Mouse (Mus musculus): Measurements from ENCODE around the gene Inha.
A peak's percentile ranks its signal among the peaks of the same experiment; 100 is the strongest.

Gene Inha

DNA sequence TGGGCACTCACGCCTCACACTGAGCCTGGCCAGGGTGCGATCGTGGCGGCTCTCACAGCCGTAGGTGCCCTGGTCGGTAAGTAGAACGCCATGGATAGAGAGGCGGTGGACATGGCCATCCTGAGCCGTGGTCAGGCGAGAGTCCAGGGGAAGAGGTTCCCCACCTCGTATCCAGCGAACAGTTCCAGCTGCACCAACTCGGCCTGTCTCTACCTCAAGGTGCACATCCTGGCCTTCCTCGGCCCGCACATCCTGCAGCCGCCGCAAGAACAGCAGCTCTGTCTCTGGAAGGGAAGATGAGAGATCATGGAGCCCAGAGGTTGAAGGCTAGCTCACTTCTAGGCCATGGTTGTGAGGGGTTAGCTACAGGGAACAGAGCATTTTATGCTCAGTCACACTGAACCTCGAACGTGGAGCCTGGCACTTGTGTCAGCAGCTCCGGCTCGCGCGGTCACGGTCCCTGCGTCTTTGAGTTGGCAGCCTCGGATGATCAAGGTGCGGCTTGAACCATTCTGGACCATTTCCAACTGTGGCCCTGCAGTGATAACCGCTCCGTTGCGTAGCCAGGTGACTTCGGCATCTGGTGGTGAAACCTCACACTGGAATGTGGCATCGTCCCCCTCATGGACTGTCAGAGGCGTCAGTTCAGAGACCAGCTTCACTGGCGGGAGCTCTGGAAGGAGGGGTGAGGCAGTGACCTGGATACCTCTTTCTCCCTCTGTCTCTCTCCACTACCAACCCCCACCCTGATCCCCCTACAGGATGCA lies 15.9 kb upstream of the Inha start:
- no peak for DNase-seq

- no peak for DNase-seq
Measured at GRCm38 (mm10) chr1:75492579-75493170, 14.2 kb upstream of the Inha start.

GRCm38 (mm10) chr1:75494878-75495548 lies 11.9 kb upstream of the Inha start:
- no peak for DNase-seq

DNA sequence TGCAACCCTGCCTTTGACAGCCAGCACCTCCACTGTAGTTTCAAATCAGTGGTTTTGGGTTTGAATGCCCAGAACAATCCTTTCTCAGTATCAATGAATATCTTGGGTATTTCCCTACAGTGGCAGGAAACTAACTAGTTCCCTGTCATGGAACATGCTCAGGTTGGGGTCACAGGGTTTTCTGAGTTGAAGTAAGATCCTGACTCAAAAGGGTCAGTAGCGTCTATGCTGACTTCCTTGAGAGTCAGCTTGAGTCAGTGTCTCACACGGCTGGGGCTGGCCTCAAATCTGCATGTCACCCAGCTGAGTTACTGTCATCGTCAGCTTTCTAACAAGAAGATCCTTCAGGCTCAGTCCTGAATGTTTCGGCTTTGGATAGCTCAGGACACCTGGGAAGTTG lies 8.0 kb upstream of the Inha start:
- DNase-seq, result no peak

GRCm38 (mm10) chr1:75499441-75499840 lies 7.4 kb upstream of the Inha start:
- no peak for DNase-seq

DNA sequence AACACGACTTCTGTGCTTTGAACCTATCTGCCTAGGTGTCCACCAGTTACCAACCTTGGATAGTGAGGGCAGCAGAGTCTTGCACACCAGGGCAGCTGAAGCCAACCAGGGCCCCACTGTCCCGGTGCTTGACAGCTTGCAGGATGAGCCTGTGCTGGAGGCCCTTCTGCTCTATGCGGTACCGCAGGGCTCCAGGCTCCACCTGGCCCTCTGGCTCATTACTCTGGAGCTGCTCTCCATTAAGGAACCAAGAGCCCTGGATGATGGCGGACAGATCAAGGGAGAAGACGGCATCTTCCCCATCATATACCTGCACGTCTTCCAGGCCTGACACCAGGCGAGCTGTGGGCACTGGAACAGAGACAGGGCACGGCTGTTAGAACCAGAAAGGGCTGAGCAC lies 5.0 kb upstream of the Inha start:
- DNase-seq, result no peak

GRCm38 (mm10) chr1:75502945-75503650 lies 3.8 kb upstream of the Inha start:
- DNase-seq, result no peak

DNA sequence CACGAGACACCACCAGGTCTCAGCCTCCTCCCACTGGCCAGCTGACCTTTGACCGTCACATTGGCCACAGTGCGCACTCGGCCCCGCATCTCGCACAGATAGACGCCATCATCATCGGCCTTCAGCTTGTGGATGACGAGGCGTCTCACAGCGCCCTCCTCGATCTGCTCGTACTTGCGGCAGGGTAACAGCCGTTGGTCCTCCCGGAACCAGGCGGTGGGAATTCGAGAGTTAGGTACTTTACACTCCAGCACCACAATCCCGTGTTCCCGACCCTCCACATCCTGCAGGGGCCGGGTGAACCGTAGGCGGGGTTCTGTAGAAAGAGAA lies 3.3 kb upstream of the Inha start:
- no peak for DNase-seq

- DNase-seq, result peak; percentile 82
Measured at GRCm38 (mm10) chr1:75504256-75505045, 2.4 kb upstream of the Inha start.

DNA sequence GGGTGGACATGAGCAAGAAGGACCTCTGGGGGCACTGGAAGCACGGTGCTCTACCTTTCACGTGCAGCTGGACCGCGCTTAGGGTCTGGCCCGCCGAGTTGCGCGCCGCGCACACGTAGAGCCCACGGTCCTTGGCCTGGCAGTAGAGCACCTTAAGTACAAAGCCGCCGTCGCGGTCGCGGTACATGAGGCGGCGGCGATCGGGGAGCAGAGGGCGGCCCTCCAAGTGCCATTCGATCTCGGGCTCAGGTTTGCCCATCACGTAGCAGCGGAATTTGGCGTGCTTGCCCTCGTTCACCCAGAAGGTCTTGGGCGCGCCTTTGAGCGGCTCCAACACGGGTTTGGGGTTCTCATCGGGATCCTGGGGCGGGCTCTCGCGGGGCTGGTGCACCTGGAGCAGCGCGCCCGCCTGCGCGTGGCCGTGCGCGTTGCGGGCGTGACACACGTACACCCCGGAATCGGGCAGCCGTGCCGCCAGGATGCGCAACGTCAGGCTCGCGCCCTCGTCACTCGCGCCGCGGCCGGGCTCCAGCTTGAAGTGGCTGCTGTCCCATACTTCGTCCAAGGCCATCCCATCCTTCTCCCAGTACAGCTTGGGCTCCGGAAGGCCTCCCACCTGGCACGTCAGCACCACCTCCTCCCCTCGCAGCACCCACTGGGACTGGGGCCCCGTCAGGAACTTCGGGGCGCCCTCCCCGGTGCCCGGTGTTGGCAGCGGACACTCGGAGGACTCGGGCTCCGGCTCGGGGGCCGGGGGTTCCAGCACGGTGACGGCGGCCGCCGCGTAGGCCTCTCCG lies 1.5 kb upstream of the Inha start:
- DNase-seq, result peak; percentile 78

DNA sequence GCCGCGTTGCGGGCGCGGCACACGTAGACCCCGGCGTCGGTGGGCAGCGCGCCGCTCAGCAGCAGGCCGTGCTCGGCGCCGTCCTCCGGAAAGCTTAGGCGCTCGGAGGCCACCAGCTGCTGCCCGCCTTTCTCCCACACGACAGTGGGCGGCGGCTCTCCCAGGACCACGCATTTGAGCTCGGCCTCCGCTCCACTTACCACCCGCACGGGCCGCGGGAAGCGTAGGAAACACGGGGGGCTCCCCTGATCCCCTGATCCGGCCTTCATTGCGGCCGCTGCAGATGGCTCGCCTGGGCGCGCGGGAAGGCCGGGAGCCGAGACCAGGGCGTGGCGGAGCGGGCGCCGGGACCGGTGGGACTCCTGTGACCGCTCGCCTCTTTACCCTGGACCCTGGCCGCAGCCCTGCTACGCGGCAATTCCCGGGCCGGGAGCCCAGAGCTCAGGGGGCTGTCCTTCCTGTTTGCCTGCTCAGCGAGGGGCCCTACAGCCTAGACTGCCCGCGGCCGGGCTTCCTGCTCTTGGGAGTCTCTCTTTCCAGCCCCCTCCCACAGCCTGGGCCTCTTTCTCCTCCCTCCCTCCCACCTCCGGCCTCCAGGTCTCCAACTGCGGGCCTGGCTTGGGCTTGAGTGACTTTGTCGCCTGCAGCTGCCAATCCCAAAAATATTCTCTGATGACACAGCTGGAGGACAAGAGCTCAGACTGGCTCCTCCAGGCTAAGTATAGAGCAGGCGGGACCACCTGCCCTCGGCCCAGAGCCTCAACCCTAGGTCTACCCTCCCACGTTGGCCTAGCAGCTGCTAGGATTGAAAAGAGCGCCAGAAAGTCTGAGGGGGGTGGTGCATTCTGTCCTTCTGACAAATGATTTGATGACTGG lies 683 bp upstream of the Inha start, which contains the start of gene Obsl1:
Gene Obsl1 (minus strand): TSS at position 497 of the 876 bp plus-strand sequence.
- DNase-seq, result no peak

DNA sequence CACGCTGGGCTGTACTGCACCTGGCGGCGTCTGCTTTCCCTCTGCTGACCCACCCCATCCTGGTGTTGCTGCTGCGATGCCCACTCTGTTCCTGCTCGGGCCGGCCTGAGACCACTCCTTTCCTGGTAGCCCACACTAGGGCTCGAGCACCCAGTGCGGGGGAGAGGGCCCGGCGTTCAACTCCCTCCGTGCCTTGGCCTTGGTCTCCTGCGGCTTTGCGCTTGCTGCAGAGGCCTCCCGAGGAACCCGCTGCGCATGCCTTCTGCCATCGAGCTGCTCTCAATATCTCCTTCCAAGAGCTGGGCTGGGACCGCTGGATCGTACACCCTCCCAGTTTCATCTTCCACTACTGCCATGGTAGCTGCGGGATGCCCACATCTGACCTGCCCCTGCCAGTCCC lies 2.7 kb downstream of the Inha start:
- no peak for DNase-seq

DNA sequence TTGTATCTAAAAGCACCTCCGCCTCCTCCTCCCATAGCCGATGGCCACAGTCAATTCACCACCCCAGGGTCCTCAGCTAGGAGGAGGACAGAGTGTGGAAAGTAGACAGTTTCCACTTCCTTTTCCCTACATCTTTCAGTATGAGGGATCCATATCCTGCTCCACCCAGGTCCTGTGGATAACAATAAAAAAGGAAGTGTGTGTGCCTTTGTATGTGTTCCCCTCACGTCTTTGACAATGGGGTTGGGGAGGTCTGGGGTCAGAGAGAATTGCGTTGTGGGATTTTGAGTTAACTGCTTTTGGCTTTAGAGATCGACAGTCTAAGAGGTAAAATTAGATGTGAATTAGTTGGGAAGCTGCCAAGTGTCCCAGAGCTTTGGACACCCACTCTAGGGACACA lies 3.3 kb downstream of the Inha start:
- no peak for DNase-seq

DNA sequence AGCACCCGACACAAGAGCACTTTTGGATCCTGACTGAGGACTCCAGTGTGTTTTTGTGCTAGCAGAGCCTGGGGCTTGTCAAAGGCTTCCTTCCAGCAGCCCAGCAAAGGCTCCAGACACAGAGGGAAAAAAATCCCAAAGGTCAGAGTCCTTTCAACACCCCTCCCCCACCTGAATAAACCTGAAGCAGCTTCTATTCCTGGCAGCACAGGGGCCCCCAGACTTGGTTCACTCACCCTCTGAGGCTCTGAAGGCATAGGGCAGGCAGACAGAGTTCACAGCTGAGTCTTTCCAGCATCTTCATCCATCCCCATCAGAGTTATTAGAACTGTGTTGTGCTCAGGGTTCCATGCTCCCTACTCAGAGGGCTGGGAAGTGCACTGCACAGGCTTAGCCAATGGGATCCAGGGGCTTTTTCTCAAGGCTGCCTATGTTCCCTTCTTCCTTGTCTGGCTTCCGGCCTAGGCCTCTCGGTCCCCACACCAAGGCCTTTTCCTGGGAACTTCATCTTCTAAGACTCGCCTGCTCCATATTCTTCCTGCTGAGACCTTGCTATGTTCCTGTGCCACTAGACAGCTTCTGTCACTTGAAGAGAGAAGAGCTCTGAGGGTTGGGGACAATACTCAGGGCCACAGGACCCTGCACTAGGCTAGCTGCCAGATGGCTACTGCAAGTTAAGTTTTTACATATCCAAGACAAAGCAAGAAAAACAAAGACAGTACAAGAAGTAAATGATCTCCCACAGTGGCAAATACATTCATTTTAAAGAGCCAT lies 4.7 kb downstream of the Inha start:
- no peak for DNase-seq

GRCm38 (mm10) chr1:75512550-75512949 lies 5.7 kb downstream of the Inha start:
- DNase-seq, result no peak

DNA sequence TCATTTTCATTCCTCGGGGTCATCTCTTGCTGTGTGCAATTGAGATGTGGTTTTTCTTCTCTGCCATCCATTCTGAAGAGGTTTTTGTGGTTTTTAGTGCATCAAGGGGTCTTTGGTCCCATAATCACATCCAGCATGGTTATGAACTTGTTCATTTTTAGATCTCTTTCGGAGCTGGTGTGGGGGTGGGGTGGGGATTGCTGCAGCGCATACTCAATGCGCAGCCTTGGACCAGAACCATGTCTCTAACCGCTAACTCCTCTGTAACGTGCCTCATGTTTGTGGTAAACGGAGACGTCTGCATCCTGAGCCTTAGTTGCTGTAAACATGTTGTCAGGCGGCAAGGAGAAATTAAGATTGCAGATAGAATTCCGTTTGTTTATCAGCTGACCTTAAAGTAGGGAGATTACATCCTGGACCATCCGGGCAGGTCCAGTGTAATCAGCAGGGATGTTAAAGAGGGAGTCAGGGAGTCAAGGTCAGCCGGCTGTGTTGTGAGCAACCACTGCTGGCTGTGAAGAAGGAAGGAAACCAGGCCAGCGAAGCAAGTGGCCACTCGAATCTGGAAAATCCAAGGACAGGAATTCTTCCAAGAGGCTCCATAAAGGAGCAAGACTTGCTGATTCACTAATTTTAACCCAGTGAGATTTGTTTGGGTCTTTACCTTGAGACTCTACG lies 10.0 kb downstream of the Inha start:
- no peak for DNase-seq

- no peak for DNase-seq
Measured at GRCm38 (mm10) chr1:75517984-75518383, 11.1 kb downstream of the Inha start.

- no peak for DNase-seq
Measured at GRCm38 (mm10) chr1:75518427-75518826, 11.6 kb downstream of the Inha start.

- DNase-seq, result no peak
Measured at GRCm38 (mm10) chr1:75519576-75519975, 12.7 kb downstream of the Inha start.

Measured in layer of hippocampus, adult 9-11 months (tissue).